Mouse (Mus musculus) adrenal gland, postnatal 36 days (tissue): Measurements from ENCODE around the gene Kcnn3. TPM values are rescaled to one million over a fixed set of nuclear protein-coding genes. Genes with fewer than 3 reads are reported as not detected.

Experiments
- DNase-seq, 2 experiments: peaks; one replicate each; pipeline ENCODE4 v3.0.0; 2021; ENCODE audit warnings: mixed read lengths in 1 of 2
- total RNA-seq, 2 experiments: library from RNA; stranded (reverse); gene quantifications; 2 replicates each; pipeline ENCODE4 v1.2.3; 2021

Gene Kcnn3
- total RNA-seq, 2 experiments from 2014 or later = 3.4 to 3.7 TPM

DNA sequence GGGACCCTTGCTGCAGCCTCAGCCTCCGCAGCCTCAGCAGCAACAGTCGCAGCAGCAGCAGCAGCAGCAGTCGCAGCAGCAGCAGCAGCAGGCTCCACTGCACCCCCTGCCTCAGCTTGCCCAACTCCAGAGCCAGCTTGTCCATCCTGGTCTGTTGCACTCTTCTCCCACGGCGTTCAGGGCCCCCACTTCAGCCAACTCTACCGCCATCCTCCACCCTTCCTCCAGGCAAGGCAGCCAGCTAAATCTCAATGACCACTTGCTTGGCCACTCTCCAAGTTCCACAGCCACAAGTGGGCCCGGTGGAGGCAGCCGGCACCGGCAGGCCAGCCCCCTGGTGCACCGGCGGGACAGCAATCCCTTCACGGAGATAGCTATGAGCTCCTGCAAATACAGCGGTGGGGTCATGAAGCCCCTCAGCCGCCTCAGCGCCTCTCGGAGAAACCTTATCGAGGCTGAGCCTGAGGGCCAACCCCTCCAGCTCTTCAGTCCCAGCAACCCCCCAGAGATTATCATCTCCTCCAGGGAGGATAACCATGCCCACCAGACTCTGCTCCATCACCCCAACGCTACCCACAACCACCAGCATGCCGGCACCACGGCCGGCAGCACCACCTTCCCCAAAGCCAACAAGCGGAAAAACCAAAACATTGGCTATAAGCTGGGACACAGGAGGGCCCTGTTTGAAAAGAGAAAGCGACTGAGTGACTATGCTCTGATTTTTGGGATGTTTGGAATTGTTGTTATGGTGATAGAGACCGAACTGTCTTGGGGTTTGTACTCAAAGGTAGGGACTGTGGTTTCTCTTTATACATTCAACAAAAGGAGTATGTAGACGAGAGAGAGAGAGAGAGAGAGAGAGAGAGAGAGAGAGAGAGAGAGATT is 896 bp downstream of the Kcnn3 start:
- DNase-seq = peak; percentile 39 to 51

DNA sequence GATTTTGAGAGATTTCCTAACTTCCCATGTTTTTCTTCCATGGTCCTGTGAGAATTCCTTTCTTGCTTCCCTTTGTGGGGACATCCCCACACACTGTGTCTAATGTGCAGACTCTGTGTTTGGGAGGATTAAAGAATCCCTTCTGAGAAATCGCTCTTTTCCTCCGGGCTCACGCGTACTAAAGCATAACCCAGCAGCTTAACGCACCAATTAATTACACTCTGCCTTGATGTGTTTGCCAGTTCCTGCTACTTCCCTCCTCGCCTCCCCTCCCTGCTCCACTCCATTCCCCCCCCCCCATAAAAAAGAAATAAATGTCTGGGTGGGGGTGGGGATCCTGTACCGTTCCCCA is 1.5 kb downstream of the Kcnn3 start:
- DNase-seq = no peak

DNA sequence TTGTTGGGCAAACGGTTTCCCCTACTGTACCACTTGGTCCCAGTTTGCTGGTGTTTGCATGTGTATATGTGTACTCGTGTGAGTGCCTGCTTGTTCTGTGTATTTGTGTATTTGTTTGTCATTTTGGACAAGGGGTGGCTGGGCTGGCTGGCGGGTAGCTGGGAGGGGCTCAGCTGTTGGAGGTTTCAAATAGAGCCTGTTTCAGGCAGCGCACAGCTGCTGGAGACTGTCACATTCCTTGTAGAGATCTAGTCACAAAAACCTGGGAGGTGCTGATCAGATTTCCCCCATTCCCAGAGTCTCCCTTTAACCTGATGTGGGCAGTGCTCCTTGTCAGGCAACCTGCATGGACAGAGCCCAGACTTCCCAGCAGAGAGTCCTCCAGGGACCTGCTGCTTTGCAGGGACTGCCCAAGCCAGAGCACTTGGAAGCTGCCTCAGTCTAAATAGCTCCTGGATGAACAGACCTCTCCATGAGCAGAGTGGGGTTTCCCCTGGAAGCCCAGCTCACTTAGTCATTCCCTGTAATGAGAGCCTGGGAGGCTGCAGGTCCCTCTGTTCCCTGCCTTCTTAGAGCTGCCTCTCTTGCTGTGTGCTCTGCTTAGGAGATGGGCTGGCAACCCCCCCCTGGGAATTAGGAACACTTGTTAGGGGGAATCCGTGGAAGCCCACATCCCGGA is 2.6 kb downstream of the Kcnn3 start:
- DNase-seq = no peak

DNA sequence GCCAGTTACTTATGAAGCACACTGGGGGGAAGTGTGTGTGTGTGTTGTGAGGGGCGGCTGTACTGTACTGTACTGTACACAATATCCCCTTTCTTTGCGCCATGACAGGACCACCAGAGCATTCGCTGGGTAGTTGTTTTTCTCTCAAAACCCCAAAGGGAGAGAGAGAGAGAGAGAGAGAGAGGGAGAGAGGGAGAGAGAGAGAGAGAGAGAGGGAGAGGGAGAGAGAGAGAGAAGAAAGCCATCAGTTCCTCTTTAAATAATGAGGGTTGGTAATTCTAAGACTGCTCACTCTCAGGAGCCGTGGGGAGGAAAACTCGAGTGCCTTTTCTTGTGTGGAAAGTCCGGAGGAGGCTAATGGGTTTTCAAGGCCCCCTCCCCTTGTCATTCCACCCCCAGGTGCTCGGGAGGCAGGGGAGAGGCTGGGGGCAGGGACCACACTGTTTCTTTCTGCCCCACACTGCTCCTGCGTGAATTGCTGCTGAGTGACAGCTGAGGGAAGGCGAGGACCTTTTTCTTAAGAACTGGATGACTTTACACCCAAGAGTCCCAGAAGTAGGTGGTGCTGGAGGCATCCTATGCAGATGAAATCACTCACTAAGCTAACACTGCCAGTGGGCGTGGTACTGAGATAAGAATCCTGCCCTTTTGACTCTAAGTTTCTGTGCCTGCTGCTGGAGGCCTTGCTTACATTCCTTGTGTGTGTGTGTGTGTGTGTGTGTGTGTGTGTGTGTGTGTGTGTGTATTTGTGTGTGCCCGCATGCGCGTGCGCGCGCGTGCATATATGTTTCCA is 6.5 kb downstream of the Kcnn3 start:
- DNase-seq = no peak

DNA sequence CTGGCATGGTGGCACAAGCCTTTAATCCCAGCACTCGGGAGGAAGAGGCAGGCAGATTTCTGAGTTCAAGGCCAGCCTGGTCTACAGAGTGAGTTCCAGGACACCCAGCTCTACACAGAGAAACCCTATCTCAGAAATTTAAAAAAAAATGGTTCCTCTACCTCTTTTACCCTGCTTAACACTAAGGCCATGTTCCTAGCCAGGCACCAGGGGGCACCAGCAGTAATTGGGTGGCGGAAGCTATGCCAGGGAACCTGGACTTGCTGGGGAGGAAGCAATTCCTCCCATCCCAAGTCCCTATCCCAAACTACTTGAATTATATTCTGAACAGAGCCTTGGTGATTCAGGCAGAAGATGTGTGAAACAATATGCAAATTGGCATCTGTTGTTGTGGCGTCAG is 9.8 kb downstream of the Kcnn3 start:
- DNase-seq = peak; percentile 44 to 67

DNA sequence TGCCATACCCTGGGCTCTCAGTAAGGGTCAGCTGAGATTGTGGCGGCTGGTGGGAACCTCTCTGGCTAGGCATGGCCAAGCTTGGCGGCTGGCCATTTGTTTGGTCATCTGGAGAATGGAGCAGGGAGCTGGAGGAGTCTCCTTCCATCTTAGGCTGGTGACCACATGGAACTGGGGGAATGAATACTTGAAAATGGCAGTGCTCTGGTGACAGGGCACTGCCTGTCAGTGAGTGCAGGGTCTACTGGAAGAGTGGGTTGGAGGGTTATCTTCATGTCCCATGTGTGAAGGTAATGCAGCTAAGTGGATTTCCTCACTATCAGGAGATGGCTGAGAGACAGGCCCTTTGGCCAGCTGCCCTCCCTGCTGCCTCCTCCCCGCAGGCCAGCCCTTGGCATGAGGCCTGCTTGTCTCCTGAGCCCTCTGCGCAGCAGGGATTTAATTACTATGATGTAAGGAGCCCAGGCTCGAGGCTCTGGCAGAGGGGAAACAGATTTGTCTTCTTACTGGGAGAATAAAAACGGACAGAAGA is 14.7 kb downstream of the Kcnn3 start:
- DNase-seq = peak; percentile 70 to 81

DNA sequence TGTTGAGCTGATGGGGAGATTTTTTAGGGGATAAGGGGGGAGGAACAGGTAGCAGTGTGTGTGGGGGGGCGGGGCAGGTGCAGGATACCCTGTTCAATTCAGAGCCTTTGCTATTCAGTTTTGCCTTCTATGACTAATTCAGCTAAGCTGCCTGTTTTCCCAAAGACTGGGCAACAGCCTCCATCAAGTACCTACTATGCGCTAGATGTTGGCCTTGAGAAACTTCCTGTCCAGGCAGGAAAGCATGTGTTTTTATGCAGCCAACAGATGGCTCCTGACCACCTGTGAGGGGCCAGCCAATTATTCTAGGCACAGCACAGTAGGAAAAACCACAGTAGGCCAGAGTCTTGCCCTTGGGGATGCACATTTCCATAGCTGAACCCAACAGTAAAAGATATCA is 15.2 kb downstream of the Kcnn3 start:
- no peak for DNase-seq

DNA sequence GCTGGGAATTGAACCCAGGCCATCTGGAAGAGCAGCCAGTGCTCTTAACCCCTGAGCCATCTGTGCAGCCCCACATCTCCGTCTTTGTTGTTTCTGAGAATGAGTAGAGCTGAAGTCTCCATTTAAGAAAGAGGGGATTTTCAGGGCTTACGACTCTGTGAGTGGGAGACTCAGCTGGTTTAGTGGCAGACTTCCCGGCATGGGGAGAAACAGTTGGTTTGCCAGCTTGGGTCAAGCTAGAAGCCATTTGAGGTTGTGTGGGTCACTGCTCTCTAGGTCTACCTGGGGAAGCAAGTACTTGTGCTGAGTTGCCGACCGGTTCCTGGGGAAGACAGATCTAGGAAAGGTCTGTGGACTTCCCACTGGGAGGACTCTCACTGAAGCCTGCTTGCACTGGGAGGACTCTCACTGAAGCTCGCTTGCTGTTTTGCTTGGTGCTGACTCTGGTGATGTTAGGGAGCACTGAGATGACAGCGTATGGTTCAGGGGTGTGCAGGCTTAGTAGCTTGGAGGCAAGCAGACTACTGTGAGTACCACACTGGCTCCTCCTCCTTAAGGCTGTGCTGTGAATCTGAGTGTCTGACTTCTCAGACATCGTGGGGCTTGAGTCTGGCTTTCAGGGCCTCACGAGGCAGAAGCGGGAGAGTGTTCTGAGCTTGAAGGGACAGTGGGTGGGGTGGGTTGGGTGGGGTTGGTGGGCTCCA is 19.2 kb downstream of the Kcnn3 start:
- DNase-seq = no peak

DNA sequence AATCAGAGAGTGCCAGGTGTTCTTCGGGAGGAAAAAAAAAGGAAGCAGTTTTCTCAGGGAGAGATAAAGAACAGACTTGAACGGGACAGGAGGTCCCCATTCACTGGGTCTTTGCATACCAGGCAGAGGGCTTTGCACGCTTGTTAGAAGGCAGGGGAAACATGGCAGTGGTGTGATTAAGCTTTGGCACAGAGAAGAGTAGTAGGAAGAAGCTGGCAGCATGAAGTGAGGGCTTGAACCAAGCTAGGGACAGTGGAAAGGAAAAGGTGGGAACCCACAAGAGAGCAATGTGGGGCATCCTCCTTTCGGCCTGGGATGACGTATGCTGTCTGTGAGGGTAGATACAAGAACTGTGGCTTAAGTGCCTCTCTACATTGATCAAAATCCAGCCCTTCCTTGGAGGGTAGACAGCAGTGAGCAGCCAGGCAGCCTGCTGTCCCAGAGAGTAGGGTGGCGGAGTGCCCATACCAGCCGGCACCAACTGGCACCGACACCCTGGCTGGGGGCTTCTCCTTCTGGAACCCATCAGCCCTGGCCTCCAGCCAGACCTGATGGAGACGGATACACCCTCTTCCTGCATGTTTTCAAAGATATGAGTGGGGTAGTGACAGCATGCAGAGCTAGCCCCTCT is 19.9 kb downstream of the Kcnn3 start:
- DNase-seq = no peak

DNA sequence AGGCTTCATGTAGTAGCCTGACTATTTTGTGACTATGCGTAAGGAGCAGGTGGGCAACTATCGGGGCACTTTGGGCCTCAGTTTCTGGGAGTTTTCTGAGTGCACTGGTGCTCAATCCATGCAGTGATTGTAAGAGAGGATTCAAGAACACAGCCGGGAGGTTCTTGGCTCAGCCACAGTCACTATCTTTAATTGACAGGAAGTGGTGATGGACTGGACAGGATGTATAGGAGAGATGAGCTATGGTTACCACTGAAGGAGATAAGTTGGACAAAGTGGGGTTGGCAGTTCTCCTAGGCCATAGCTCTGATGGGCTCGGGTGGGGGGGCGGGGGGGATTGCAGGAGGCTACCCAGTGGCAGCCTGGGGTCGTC is 20.4 kb downstream of the Kcnn3 start:
- no peak for DNase-seq

DNA sequence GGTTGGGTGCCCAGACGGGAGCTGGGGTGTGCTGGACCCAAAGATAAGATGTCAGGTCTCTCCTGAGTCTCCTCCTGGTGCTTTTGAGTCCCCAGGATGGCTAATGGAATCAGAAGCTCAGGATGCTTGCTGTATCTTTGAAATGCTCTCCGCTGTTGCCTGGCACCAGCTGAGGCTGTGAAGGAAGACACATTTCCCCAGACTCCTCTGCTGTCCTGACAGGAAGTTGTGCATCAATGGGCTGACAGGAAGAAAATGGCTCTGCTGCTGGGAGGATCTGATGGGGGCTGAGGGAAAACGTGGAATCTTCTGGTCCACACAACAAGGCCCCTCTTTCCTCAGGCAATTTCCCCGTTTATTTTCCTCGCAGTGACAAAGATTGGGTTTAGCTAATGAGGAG is 27.0 kb downstream of the Kcnn3 start:
- no peak for DNase-seq

DNA sequence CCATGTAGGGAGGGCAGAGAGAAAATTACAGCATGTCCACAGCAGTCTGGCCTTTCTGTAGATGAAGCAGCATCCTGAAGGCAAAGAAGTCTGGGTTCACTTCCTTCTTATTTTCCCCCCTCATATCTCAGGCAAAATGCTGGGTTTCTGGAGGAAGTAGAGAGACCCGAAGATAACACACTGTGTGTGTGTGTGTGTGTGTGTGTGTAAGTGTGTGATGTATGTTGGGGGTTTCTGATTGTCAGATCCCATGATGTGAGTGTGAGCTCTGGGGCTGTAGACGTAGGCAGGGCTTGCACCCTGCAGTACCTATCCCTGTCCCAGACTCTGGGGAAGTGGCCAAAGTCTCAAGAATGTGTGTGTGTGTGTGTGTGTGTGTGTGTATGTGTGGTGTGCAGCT is 28.8 kb downstream of the Kcnn3 start:
- no peak for DNase-seq

DNA sequence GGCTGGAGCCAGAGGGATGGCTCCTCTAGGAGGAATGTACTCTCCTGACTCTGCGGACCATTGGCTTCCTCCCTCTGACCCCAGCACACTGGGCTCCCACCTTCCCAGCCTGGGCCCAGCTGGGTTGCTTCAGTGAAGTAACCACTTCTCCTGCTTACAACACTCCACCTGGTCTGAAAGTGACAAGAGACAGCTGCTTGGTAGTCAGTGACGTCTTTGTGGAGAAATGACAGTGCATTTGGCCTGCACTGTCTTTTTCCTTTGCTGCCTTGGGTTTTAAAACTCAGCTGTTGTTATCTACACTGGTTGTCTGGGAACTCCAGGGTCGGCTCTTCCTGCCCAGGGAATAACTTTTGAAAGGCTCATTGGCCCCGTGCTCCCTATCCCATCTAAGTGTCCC is 29.5 kb downstream of the Kcnn3 start:
- no peak for DNase-seq

DNA sequence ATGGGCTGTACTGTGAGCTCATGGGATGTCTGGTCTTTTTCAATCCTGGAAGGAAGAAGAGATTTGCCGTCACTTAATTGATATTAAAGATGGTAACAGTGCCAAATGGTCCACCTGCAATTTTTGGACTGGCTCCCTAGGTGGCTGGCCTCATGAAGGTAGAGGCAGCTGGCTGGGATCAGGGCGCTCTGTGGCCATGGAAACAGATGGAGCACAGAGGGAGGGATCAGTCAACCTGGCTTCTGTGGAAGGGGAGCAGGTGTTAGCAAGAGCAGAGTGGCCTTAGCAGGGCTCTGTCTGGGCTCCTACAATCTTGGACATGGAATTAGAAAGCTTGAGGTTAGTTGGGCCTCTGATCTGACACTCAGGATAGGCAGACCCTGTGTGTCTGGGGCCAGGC is 31.9 kb downstream of the Kcnn3 start:
- DNase-seq = no peak

DNA sequence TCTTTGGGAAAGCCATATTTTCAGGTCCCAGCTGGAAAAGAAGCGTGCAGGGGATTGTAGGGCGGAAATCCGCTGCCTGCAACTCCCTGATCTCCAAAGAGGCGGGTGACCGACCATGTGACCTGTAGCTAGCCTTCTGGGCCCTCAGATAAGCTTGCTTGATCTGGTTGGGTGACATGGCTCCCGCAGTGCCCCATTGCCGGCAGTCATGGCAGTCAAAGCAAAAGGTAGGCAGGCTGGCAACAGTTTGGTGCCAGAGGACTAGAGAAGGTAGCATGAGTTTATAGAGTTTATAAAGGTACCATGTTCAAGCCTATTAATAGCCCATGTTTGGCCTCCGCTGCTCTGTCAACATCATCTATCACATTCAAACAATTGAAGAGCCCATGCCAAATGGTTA is 33.5 kb downstream of the Kcnn3 start:
- DNase-seq = no peak

DNA sequence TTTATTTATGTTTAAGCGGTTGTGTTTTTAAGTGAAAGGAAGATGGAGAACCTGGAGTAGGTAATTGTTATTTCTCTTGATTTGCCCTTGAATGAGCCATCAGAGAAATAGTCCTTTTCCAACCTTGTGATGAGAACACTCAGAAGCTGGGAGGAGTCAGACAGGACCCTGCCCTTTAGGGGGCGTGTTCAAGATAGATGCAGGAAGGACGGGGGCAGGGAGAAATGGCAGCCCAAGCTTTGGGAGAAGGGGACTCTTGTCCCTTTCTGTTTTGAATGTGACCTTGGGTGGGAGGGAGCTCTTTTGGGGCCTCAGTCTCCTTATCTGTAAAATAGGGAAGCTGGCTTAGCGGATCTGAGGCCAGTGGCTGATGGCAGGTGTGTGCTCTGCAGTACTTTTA is 34.0 kb downstream of the Kcnn3 start:
- no peak for DNase-seq

DNA sequence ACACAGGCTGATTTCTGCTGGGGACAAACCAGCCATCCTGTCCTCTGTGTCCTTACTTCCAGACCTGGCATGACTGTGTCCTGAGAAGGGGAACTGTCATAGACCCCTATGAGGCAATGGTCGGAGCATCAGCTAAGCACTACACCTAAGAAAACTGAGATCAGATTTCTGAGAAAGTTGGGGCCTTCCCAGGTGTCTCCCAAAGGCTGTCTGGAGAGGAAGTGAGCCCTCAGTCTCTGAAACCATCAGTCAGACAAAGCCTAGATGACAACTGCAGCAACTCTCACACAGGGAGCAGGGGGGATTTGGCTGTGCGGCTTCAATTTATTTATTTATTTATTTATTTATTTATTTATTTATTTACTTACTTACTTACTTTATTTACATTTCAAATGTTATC is 34.6 kb downstream of the Kcnn3 start:
- no peak for DNase-seq

DNA sequence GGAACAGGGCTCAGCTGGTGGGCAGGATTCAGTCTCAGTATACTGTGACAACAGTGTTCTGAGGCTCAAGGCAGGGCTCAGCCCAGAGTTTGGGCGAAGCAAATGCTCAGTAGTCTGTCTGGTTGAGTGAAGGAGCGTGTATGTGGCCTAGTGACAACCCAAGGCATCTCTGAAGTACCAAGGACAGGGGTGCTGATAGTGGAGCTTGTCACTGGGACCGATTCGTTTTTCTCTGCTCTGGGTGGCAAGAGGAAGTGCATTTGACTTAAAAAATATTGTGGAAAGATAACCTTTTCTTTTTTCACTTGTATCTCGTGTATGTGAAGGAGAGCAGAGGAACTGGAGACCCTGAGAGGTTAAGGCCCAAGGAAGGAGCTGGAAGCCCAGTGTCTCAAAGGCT is 37.8 kb downstream of the Kcnn3 start:
- no peak for DNase-seq

DNA sequence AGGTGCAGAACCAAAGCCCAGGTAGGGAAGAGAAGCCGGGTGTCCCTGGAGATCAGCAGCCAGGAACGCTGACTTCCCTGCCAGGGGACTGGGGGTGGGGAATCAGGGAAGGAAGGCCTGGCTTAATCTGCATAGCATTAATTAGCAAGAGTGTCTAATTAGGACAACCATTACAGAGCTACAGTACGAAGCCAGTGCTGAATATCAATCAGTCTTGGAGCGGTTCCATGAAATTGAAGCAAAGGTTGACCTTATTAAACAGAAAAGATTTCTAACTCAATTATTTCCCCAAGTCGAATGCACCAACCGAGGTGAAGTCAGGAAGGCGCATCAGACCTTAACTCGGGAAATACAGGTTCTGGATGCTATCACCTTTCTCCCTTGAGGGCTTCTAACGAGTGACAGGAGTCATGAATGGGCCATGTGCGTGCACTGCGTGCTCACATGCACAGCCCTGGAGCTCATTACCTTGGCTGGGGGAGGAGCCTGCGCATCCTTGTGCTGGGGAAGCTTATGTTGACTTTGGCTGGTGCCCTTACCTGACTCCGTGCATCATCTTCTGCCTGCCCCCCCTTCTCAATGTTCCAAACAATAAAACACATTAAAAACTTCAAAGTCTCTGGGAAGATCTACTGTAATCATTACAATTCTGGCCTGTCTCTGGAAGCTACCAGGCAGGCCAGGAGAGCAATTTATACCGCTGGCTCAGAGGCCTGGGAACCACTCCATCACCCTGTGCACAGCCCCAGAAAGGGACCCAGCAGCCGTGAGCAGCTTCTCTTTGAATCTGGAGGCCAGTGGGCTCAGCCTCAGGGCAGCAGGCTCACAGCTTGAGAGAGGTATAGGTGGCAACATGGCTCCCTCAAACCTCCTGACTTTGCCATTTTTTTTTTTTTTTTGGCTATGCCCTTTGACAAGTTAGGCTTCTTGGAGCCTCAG is 39.3 kb downstream of the Kcnn3 start:
- DNase-seq = no peak

DNA sequence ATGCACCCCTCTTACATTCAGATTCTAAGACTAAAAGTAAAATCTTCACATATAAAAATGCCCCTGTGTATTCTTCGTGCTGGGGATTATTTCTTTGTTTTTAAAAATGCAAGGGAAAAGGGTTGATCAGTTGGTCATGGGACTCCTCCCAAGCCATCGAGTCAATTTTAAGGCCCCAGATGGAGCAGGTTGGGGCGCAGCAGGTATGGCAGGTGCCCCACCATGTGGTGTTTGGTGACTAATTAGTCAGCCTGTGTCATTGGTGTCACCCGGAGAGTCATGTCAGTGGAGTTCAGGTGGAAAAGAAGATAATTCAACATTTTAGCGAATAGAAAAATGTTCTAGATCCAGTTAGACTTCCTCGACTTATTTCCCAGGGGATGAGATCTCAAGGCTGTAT is 41.4 kb downstream of the Kcnn3 start:
- no peak for DNase-seq

DNA sequence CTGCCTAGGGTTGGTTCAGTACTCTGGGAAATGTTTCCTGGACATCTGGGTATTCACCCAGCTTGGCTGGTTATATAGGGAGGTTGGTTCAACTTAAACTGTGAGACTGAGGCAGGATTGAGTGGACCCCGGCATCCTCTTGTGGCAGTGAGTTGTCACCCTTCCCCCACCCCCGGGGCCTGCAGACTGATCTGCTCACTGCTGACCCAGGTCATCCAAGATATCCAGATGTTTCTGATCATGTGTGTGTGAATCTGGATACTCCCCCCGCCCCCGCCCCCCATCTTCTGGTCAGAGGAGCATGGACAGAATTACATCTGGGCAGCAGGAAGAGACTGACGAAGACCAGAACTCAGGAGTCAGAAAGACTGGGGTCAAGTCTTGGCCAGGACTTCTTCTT is 45.4 kb downstream of the Kcnn3 start:
- no peak for DNase-seq
